Comparison of ENCODE assay signal across 9 mouse cellular contexts in the genomic region with DNA sequence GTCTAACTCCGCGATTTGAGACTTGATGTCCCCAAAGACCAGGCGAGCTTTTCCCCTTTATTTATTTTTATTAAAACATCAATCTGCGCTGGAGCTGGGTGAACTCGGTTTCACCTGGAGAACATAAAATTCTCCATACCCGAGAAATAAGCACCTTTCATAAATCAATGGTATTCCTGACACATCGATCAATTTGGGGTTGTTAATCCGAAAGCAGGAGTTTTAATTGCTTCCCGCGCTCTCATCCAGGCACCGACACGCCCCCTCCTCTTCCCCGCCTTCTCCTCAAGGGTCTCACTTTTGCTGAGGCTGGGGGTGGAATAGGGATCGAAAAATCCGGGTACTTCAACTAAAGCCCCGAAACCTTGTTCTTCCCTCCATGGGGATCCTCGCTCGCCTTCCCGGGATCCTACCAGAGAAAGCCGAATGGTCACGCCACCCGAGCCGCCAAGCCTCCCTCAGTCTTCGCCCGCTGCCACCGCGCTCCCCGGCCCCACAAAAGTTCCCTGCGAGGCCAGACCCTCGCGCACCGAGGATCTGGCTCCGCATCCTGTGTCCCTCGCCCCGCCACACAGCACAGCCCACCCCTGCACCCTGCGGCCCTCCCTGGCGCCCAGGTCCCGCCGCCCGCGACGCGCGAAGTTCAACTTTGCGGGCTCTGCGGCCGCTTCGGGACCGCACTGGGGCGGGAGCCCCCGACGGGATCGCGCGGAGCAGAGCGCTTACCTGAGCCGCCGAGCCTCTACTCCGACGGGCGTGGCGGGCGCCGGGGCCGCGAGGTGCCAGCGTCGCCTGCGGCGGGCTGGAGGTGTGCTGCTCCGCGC. TPM values are rescaled to one million over a fixed set of nuclear protein-coding genes. Genes with fewer than 3 reads are reported as not detected.
DNase-seq lines count a peak whose midpoint lies in the region; ATAC-seq lines count a peak whose summit lies in the region.
"Had no signal": no experiment of that assay in that cellular context is flagged by ENCODE, and none has a peak within 500 bp of the region (broad histone marks: within the 10 kb centered on the region; RNA-seq: fewer than 3 reads in every experiment).

No protein-coding gene starts in this region.

- 0 out of 2 replicates have a peak, but pooled peaks have one; percentile 9 for ATAC-seq in heart, embryonic 16.5 days (replicated peaks; ENCODE audit: extremely low read depth, insufficient read depth, low FRiP score)
- ATAC-seq in liver, embryonic 16.5 days (ENCODE audit: low read depth), result no peak
- ATAC-seq in cerebellum, adult (ENCODE audit: insufficient number of reproducible peaks, low FRiP score, low TSS enrichment), result no peak

- no peaks in the 10 kb centered on the region for H3K36me3 ChIP-seq in heart, embryonic 16.5 days (ENCODE audit: control insufficient read depth, insufficient read depth)
- no peaks in the 10 kb centered on the region for H3K36me3 ChIP-seq in liver, embryonic 16.5 days (ENCODE audit: control insufficient read depth, insufficient read depth)

- WGBS in heart, embryonic 16.5 days, result 2% methylated on average over 71 of the region's 72 CpGs
- WGBS in liver, embryonic 16.5 days (ENCODE audit: insufficient replicate concordance), result 2% methylated on average over 65 of the region's 72 CpGs

- peak; percentile 22 for DNase-seq in thymus, postnatal 4 days
- DNase-seq in thymus, postnatal 0 days (ENCODE audit: low spot score), result no peak
- DNase-seq in right cerebral cortex, postnatal 4 days, result no peak
- no peak for DNase-seq in left cerebral cortex, postnatal 25 days (ENCODE audit: low spot score in 2 of 2)
- no peak for DNase-seq in kidney, postnatal 10 days

- H3K9me3 ChIP-seq in heart, embryonic 16.5 days (replicated peaks; ENCODE audit: control insufficient read depth, low read length), result peaks cover 6% of the 10 kb centered on the region
- H3K9me3 ChIP-seq in liver, embryonic 16.5 days (replicated peaks; ENCODE audit: control insufficient read depth, low read length), result no peaks in the 10 kb centered on the region

- peak overlapping the region; percentile 59; the same call in 1 of the 2 replicates for H3K9ac ChIP-seq in heart, embryonic 16.5 days (ENCODE audit: low read length)
- no peak overlapping the region for H3K9ac ChIP-seq in liver, embryonic 16.5 days (ENCODE audit: low read depth, low read length)

- peaks cover 17% of the 10 kb centered on the region for H3K4me1 ChIP-seq in heart, embryonic 16.5 days (ENCODE audit: control insufficient read depth, insufficient read depth, low read length)
- no peaks in the 10 kb centered on the region; the same call in 1 of the 2 replicates for H3K4me1 ChIP-seq in liver, embryonic 16.5 days (ENCODE audit: control insufficient read depth, low read depth, low read length)

- peak overlapping the region; percentile 51 for H3K4me3 ChIP-seq in heart, embryonic 16.5 days (ENCODE audit: low read length)
- H3K4me3 ChIP-seq in liver, embryonic 16.5 days (ENCODE audit: low read depth, low read length), result no peak overlapping the region

- H3K4me2 ChIP-seq in heart, embryonic 16.5 days (ENCODE audit: low read depth, low read length), result peak overlapping the region; percentile 73
- H3K4me2 ChIP-seq in liver, embryonic 16.5 days (ENCODE audit: low read depth, low read length), result 0 out of 2 replicates have a peak overlapping the region, but pooled peaks have one; percentile 9

- intact Hi-C loops in left cerebral cortex, postnatal 25 days (cut with DNase I), result no loop called here

- H3K27me3 ChIP-seq in heart, embryonic 16.5 days (ENCODE audit: control insufficient read depth, insufficient read depth, low read length), result peaks cover 88% of the 10 kb centered on the region
- peaks cover 82% of the 10 kb centered on the region for H3K27me3 ChIP-seq in liver, embryonic 16.5 days (ENCODE audit: control insufficient read depth, insufficient read depth, low read depth, low read length)

- H3K27ac ChIP-seq in heart, embryonic 16.5 days (ENCODE audit: low read length), result no peak overlapping the region
- no peak overlapping the region for H3K27ac ChIP-seq in liver, embryonic 16.5 days (ENCODE audit: low read length)

RNA-seq across cellular contexts. Expression of a gene that starts 7.9 kb away (rescaled TPM):
- polyA plus RNA-seq in thymus, postnatal 0 days (2015; fragmentation: Nextera tagmentation; extraction: Ambion mirVana), result 0.30 and 0.39 TPM in 2 replicates
- polyA plus RNA-seq in heart, embryonic 16.5 days (2015; fragmentation: Nextera tagmentation; extraction: Ambion mirVana), result 0.56 and 1.1 TPM in 2 replicates
- polyA plus RNA-seq in liver, embryonic 16.5 days (2015; fragmentation: Nextera tagmentation; extraction: Ambion mirVana), result not detected in 2 replicates
- under 1 TPM; 0.78 to 0.85 TPM for total RNA-seq in left cerebral cortex, postnatal 25 days (2021)
- polyA plus RNA-seq: liver, adult 2 months had no signal
